Mouse (Mus musculus) liver, embryonic 14.5 days (tissue): ENCODE measurements around the gene Osbp. TPM values are rescaled to one million over a fixed set of nuclear protein-coding genes. Genes with fewer than 3 reads are reported as not detected.

Source experiments
- ATAC-seq: fragments of 200-750 bp; cut with Nextera tagmentation; 2 replicates; pipeline ENCODE4 v1.8.0; 2017; ENCODE audit warnings: moderate number of reproducible peaks, mild to moderate bottlenecking, moderate library complexity; ENCODE audit not compliant: insufficient read depth
- DNase-seq, 3 experiments: peaks; one replicate each; pipeline ENCODE4 v3.0.0-alpha.2; 2012 to 2013; ENCODE audit warnings: low read depth in 3 of 3, low spot score in 3 of 3
- H3K27ac ChIP-seq: fragments of 300-500 bp; sonication (generic); 2 replicates; pipeline ENCODE4 v1.5.1; 2014; ENCODE audit warnings: moderate library complexity, mild to moderate bottlenecking, control low read depth, inconsistent platforms
- H3K27me3 ChIP-seq: fragments of 300-500 bp; sonication (generic); 2 replicates; pipeline ENCODE4 v1.6.1; 2014; ENCODE audit warnings: mild to moderate bottlenecking, low read length, moderate library complexity; ENCODE audit not compliant: control insufficient read depth, insufficient read depth
- H3K36me3 ChIP-seq: fragments of 300-500 bp; sonication (generic); replicated peaks from 2 replicates; pipeline ENCODE4 v1.6.1; 2014; ENCODE audit warnings: low read depth; ENCODE audit not compliant: control insufficient read depth, insufficient read depth
- H3K4me1 ChIP-seq, 2 experiments: fragments of 200-500 bp in 1 of 2; fragments of 300-500 bp in 1 of 2; sonication (generic) in 1 of 2; replicated peaks; 2 replicates each; pipeline ENCODE4 v1.6.1; 2012 to 2014; ENCODE audit warnings: antibody characterized with exemption in 1 of 2, inconsistent platforms in 1 of 2, low read length in 1 of 2; ENCODE audit not compliant: control insufficient read depth in 2 of 2, insufficient read depth in 2 of 2
- H3K4me2 ChIP-seq: fragments of 300-500 bp; sonication (generic); 2 replicates; pipeline ENCODE4 v1.6.1; 2014; ENCODE audit warnings: low read depth, mild to moderate bottlenecking, control low read depth, moderate library complexity
- H3K4me3 ChIP-seq, 2 experiments: fragments of 200-500 bp in 1 of 2; fragments of 300-500 bp in 1 of 2; sonication (generic) in 1 of 2; 2 replicates each; pipeline ENCODE4 v1.5.1; 2012 to 2014; ENCODE audit warnings: low read depth in 2 of 2, low read length in 2 of 2, mild to moderate bottlenecking in 2 of 2, control low read depth in 1 of 2, inconsistent platforms in 1 of 2, moderate library complexity in 1 of 2; ENCODE audit not compliant: insufficient read depth in 1 of 2
- H3K9ac ChIP-seq: fragments of 300-500 bp; sonication (generic); replicated peaks from 2 replicates; pipeline ENCODE4 v1.6.1; 2014; ENCODE audit warnings: mild to moderate bottlenecking, control low read depth, moderate library complexity
- H3K9me3 ChIP-seq: fragments of 300-500 bp; sonication (generic); 2 replicates; pipeline ENCODE4 v1.6.1; 2016; ENCODE audit warnings: low read length, mixed read lengths; ENCODE audit not compliant: control insufficient read depth
- CTCF ChIP-seq: IDR thresholded peaks from 2 replicates; pipeline ENCODE4 v1.5.1; 2016; ENCODE audit warnings: antibody characterized with exemption, low read depth, control low read depth
- EP300 ChIP-seq: IDR thresholded peaks from 2 replicates; pipeline ENCODE4 v1.6.1; 2016; ENCODE audit warnings: antibody characterized with exemption, low read depth
- WGBS: fragments of 180-500 bp; shearing (Covaris S2); extraction: QIAGEN DNeasy Blood & Tissue Kit; methylation state at CpG from one replicate; pipeline ENCODE4 v1.1.7; 2014; ENCODE audit not compliant: insufficient replicate concordance; 5-methylcytosine and 5-hydroxymethylcytosine counted together
- polyA plus RNA-seq, 2 experiments: library from polyadenylated mRNA; depleted of rRNA in 1 of 2; stranded (reverse) in 1 of 2; unstranded in 1 of 2; fragments of >200 nt; fragmentation: Nextera tagmentation in 1 of 2; extraction: Ambion mirVana in 1 of 2; gene quantifications; 2 replicates each; pipeline versions ENCODE4 v1.2.1 to v1.2.3; 2012 to 2014

The Osbp gene
- polyA plus RNA-seq, 2 experiments = 3.9 to 11.7 TPM

GRCm38 (mm10) chr19:12002791-12003190, 37.0 kb downstream of the Osbp start:
- Histone ChIP-seq H3K4me3 (peak overlapping the region; percentile 26 to 27), H3K4me2 (peak overlapping the region; percentile 57), H3K27ac (no peak overlapping the region), H3K9ac (no peak overlapping the region), H3K27me3 (no peaks in the 10 kb centered on the region), H3K4me1 (peaks cover 10 to 22% of the 10 kb centered on the region in 2 experiments), H3K9me3 (no peaks in the 10 kb centered on the region), H3K36me3 (no peaks in the 10 kb centered on the region)
- TF ChIP-seq CTCF (no peak), EP300 (no peak)
- 44% methylated on average over 14 of the region's 14 CpGs for WGBS
- DNase-seq = no peak
- ATAC-seq = no peak

- TF ChIP-seq EP300 = no peak
- no peak for TF ChIP-seq CTCF
- no peak for ATAC-seq
- Histone ChIP-seq H3K27ac (no peak overlapping the region), H3K27me3 (no peaks in the 10 kb centered on the region), H3K4me2 (no peak overlapping the region), H3K36me3 (no peaks in the 10 kb centered on the region), H3K9ac (no peak overlapping the region), H3K9me3 (no peaks in the 10 kb centered on the region), H3K4me3 (no peak overlapping the region), H3K4me1 (peaks cover 10 to 25% of the 10 kb centered on the region in 2 experiments)
- WGBS = 85% methylated on average over 2 of the region's 2 CpGs
- no peak for DNase-seq
Measured at GRCm38 (mm10) chr19:12003568-12003967, 37.8 kb downstream of the Osbp start.

GRCm38 (mm10) chr19:12004216-12005008, 38.7 kb downstream of the Osbp start:
- peak overlapping the region; percentile 10 to 80; a peak in 3 of 4 replicates for H3K4me3 ChIP-seq
- H3K4me1 ChIP-seq = peaks cover 16 to 33% of the 10 kb centered on the region in 2 experiments
- peak overlapping the region; percentile 95 for H3K4me2 ChIP-seq
- no peaks in the 10 kb centered on the region for H3K27me3 ChIP-seq
- ATAC-seq = no peak
- no peaks in the 10 kb centered on the region for H3K36me3 ChIP-seq
- 34% methylated on average over 9 of the region's 9 CpGs for WGBS
- no peak for TF ChIP-seq EP300
- TF ChIP-seq CTCF = no peak
- peak overlapping the region; percentile 85; the same call in 1 of the 2 replicates for H3K27ac ChIP-seq
- peak in 2 of 3 experiments; percentile 42 to 51 for DNase-seq
- H3K9me3 ChIP-seq = no peaks in the 10 kb centered on the region
- peak overlapping the region; percentile 81 for H3K9ac ChIP-seq

- Histone ChIP-seq H3K27me3 (no peaks in the 10 kb centered on the region), H3K27ac (peak overlapping the region; percentile 85), H3K9ac (peak overlapping the region; percentile 81), H3K36me3 (no peaks in the 10 kb centered on the region), H3K4me2 (peak overlapping the region; percentile 95), H3K4me3 (peak overlapping the region; percentile 80 to 99), H3K4me1 (peaks cover 16 to 33% of the 10 kb centered on the region in 2 experiments), H3K9me3 (no peaks in the 10 kb centered on the region)
- TF ChIP-seq EP300 (no peak), CTCF (no peak)
- peak; percentile 68 for ATAC-seq
- peak; percentile 79 to 86 (median 80) for DNase-seq
- WGBS = under 1% methylated on average over 41 of the region's 41 CpGs
Measured at GRCm38 (mm10) chr19:12005376-12006360, 39.9 kb downstream of the Osbp start.
